Mouse (Mus musculus) CH12.LX (cell line): Measurements from ENCODE around the gene Doc2g. TPM values are rescaled to one million over a fixed set of nuclear protein-coding genes. Genes with fewer than 3 reads are reported as not detected.

Experiments
- DNase-seq: peaks from one replicate; pipeline ENCODE4 v3.0.0-alpha.2; 2013; ENCODE audit errors: extremely low read depth
- H3K27ac ChIP-seq: 2 replicates; pipeline ENCODE4 v1.5.1; 2012; ENCODE audit warnings: low read depth, mild to moderate bottlenecking, control low read depth, moderate library complexity; ENCODE audit not compliant: insufficient read depth
- H3K27me3 ChIP-seq: replicated peaks from 2 replicates; pipeline ENCODE3; 2012; ENCODE audit warnings: inconsistent platforms
- H3K36me3 ChIP-seq, 2 experiments: replicated peaks in 1 of 2; 2 replicates each; pipeline versions ENCODE3 to v1.6.1; 2012; ENCODE audit warnings: inconsistent platforms in 1 of 2, low read length in 1 of 2, mild to moderate bottlenecking in 1 of 2, mixed read lengths in 1 of 2, moderate library complexity in 1 of 2; ENCODE audit not compliant: control insufficient read depth in 1 of 2, insufficient read depth in 1 of 2
- H3K4me1 ChIP-seq, 2 experiments: 2 replicates each; pipeline ENCODE4 v1.6.1; 2012; ENCODE audit warnings: inconsistent platforms in 1 of 2, moderate library complexity in 1 of 2; ENCODE audit not compliant: insufficient read depth in 2 of 2, control insufficient read depth in 1 of 2
- H3K4me2 ChIP-seq: 2 replicates; pipeline ENCODE4 v1.6.1; 2012; ENCODE audit warnings: low read depth, mild to moderate bottlenecking, control low read depth; ENCODE audit not compliant: poor library complexity, insufficient read depth, severe bottlenecking
- H3K4me3 ChIP-seq, 3 experiments: fragments of 150-350 bp in 1 of 3; sonication (generic) in 1 of 3; replicated peaks in 1 of 3; 2 replicates each; pipeline versions ENCODE3 to v1.5.1; 2011 to 2012; ENCODE audit warnings: low read depth in 2 of 3, low read length in 2 of 3, mild to moderate bottlenecking in 2 of 3, moderate library complexity in 2 of 3, control low read depth in 1 of 3, improper control_type of control experiment in 1 of 3, inconsistent platforms in 1 of 3, mixed read lengths in 1 of 3; ENCODE audit not compliant: poor library complexity in 1 of 3
- H3K79me2 ChIP-seq: replicated peaks from 2 replicates; pipeline ENCODE4 v1.6.1; 2012; ENCODE audit warnings: mild to moderate bottlenecking, moderate library complexity; ENCODE audit not compliant: control insufficient read depth, poor library complexity, insufficient read depth, severe bottlenecking; ENCODE audit errors: extremely low read depth
- H3K9ac ChIP-seq: 2 replicates; pipeline ENCODE4 v1.6.1; 2012; ENCODE audit warnings: low read depth, mild to moderate bottlenecking, control low read depth, moderate library complexity; ENCODE audit not compliant: insufficient read depth
- H3K9me3 ChIP-seq: replicated peaks from 2 replicates; pipeline ENCODE3; 2012; ENCODE audit warnings: low read length, inconsistent platforms, mixed read lengths
- BHLHE40 ChIP-seq: IDR thresholded peaks from 2 replicates; pipeline ENCODE4 v1.6.1; 2011; ENCODE audit warnings: mild to moderate bottlenecking, low read depth, low read length, improper control_type of control experiment
- CTCF ChIP-seq, 2 experiments: IDR thresholded peaks in 1 of 2; conservative IDR thresholded peaks in 1 of 2; 2 replicates each; pipeline ENCODE4 v1.5.1; 2011 to 2012; ENCODE audit warnings: low read depth in 2 of 2, low read length in 2 of 2, improper control_type of control experiment in 1 of 2, inconsistent platforms in 1 of 2, mild to moderate bottlenecking in 1 of 2, moderate library complexity in 1 of 2
- ETS1 ChIP-seq: conservative IDR thresholded peaks from 2 replicates; pipeline ENCODE4 v1.6.1; 2012; ENCODE audit warnings: low read depth, mild to moderate bottlenecking, inconsistent platforms, low read length, improper control_type of control experiment, moderate library complexity
- HCFC1 ChIP-seq: IDR thresholded peaks from 2 replicates; pipeline ENCODE4 v1.6.1; 2012; ENCODE audit warnings: low read depth, mild to moderate bottlenecking, inconsistent platforms, low read length, improper control_type of control experiment
- JUN ChIP-seq: IDR thresholded peaks from 2 replicates; pipeline ENCODE4 v1.6.1; 2011; ENCODE audit warnings: low read depth, mild to moderate bottlenecking, low read length, improper control_type of control experiment, moderate library complexity; ENCODE audit not compliant: insufficient read depth
- MYC ChIP-seq: IDR thresholded peaks from 2 replicates; pipeline ENCODE4 v1.6.1; 2011; ENCODE audit warnings: low read depth, mild to moderate bottlenecking, improper control_type of control experiment, low read length
- NELFE ChIP-seq: IDR thresholded peaks from 2 replicates; pipeline ENCODE4 v1.6.1; 2011; ENCODE audit warnings: low read depth, low read length, improper control_type of control experiment
- NRF1 ChIP-seq: IDR thresholded peaks from 2 replicates; pipeline ENCODE4 v1.6.1; 2014; ENCODE audit warnings: low read depth, mild to moderate bottlenecking, inconsistent platforms, low read length, improper control_type of control experiment, moderate library complexity
- POLR2A ChIP-seq: IDR thresholded peaks from 2 replicates; pipeline ENCODE4 v1.6.1; 2011; ENCODE audit warnings: low read depth, mild to moderate bottlenecking, improper control_type of control experiment, low read length
- POLR2AphosphoS2 ChIP-seq: IDR thresholded peaks from 2 replicates; pipeline ENCODE4 v1.6.1; 2011; ENCODE audit warnings: low read depth, low read length, improper control_type of control experiment
- RAD21 ChIP-seq: IDR thresholded peaks from 2 replicates; pipeline ENCODE4 v1.6.1; 2011; ENCODE audit warnings: low read depth, mild to moderate bottlenecking, low read length, improper control_type of control experiment, moderate library complexity
- RCOR1 ChIP-seq: conservative IDR thresholded peaks from 2 replicates; pipeline ENCODE4 v1.6.1; 2012; ENCODE audit warnings: low read depth, mild to moderate bottlenecking, inconsistent platforms, low read length, improper control_type of control experiment
- SMC3 ChIP-seq: IDR thresholded peaks from 2 replicates; pipeline ENCODE4 v1.6.1; 2011; ENCODE audit warnings: low read depth, low read length, improper control_type of control experiment
- TBP ChIP-seq: conservative IDR thresholded peaks from 2 replicates; pipeline ENCODE4 v1.6.1; 2011; ENCODE audit warnings: low read depth, low read length, improper control_type of control experiment
- TCF12 ChIP-seq: IDR thresholded peaks from 2 replicates; pipeline ENCODE4 v1.6.1; 2014; ENCODE audit warnings: low read depth, mild to moderate bottlenecking, inconsistent platforms, low read length, improper control_type of control experiment
- ZC3H11A ChIP-seq: IDR thresholded peaks from 2 replicates; pipeline ENCODE4 v1.6.1; 2012; ENCODE audit warnings: low read depth, mild to moderate bottlenecking, inconsistent platforms, low read length, improper control_type of control experiment
- ZNF384 ChIP-seq: IDR thresholded peaks from 2 replicates; pipeline ENCODE4 v1.6.1; 2012; ENCODE audit warnings: low read depth, low read length, improper control_type of control experiment, inconsistent platforms
- dilution Hi-C: fragments of 300-500 bp; cut with MboI; formaldehyde crosslinking; loops from 2 replicates; pipeline ENCODE4 v1.14.3; 2020; ENCODE audit warnings: low sequenced_read_pairs; ENCODE audit not compliant: extremely low pct_unique_long_range_greater_than_20kb, extremely low pct_ligation_motif_present
- in situ Hi-C: fragments of 300-500 bp; cut with MboI; formaldehyde crosslinking; loops from 3 replicates; pipeline ENCODE4 v1.14.3; 2019; ENCODE audit warnings: low sequenced_read_pairs, low pct_ligation_motif_present, low pct_unique_long_range_greater_than_20kb, mixed read lengths
- polyA plus RNA-seq: library from polyadenylated mRNA; unstranded; fragments of >175 nt; gene quantifications from 2 replicates; pipeline ENCODE4 v1.2.1, GENCODE M21; 2012; ENCODE audit warnings: low read depth; ENCODE audit not compliant: insufficient read length
- total RNA-seq, 2 experiments: library from RNA; depleted of rRNA; stranded (reverse); fragments of 300-350 nt in 1 of 2; fragments of >200 nt in 1 of 2; gene quantifications; 2 replicates each; pipeline ENCODE4 v1.2.3; 2012 to 2014

Gene Doc2g
- total and polyA plus RNA-seq, 3 experiments = 2.1 to 6.4 (median 5.2) TPM

DNA sequence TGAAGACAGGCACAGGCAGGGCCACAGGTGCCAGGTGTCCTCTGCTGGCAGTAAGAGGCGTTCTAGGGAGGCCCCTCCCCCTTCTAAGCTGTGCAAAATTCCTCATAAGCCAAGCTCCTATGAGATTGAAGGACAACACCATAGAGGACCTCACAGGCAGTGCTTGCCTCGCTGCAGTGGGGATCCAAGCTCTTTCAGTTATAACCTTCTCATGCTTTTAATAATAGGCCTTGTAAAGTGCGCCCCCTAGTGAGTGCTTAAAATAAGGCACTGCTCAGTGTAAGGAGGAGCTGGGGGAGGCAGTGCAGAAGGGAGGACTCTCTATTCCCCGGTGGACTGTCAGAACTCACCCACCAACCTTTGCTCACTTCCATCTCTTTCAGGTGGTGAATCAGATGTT lies 22.8 kb upstream of the Doc2g start:
- no peaks in the 10 kb centered on the region for H3K79me2 ChIP-seq
- DNase-seq = peak; percentile 89
- no peaks in the 10 kb centered on the region for H3K36me3 ChIP-seq
- H3K4me3 ChIP-seq = no peak overlapping the region
- no peak overlapping the region for H3K27ac ChIP-seq
- H3K4me2 ChIP-seq = no peak overlapping the region
- peaks cover 6 to 21% of the 10 kb centered on the region in 2 experiments for H3K4me1 ChIP-seq
- in situ Hi-C loops = no loop called here
- H3K27me3 ChIP-seq = peaks cover 31% of the 10 kb centered on the region
- H3K9ac ChIP-seq = no peak overlapping the region
- dilution Hi-C loops = no loop called here
- H3K9me3 ChIP-seq = no peaks in the 10 kb centered on the region
- TF ChIP-seq POLR2A (no peak), ZC3H11A (peak; percentile 79), SMC3 (peak; percentile 95), TBP (no peak), RAD21 (peak; percentile 93), RCOR1 (no peak), BHLHE40 (no peak), CTCF (conservative IDR thresholded peaks at IDR 0.05 in 1 of 2, IDR thresholded peaks at IDR 0.05 in 1 of 2; ENCODE audit: low read depth in 2 of 2, low read length in 2 of 2) (peak; percentile 86 to 96), TCF12 (no peak)

DNA sequence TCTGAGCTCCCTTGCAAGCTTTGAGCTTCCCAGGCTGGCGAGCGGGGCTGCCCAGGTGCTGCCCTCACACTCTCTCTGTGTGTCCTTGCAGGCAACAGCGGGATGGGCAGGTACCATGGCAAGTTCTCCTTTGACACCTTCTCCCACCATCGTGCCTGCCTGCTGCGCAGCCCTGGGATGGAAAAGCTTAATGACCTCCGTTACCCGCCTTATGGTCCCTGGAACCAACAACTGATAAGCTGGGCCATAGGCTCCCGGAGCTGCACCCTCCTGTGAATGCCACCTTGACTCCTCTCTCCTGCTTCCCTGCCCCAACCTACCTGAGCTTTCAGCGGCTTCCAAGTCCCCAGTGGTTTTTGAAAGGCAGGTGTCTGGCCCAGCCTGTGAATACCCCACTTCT lies 22.2 kb upstream of the Doc2g start:
- Histone ChIP-seq H3K36me3 (no peaks in the 10 kb centered on the region), H3K27me3 (peaks cover 31% of the 10 kb centered on the region), H3K4me2 (no peak overlapping the region), H3K9me3 (no peaks in the 10 kb centered on the region), H3K27ac (no peak overlapping the region), H3K79me2 (no peaks in the 10 kb centered on the region), H3K4me1 (peaks cover 2 to 18% of the 10 kb centered on the region in 2 experiments; a peak in 3 of 4 replicates), H3K9ac (no peak overlapping the region), H3K4me3 (no peak overlapping the region)
- TF ChIP-seq MYC (no peak), BHLHE40 (no peak), RCOR1 (no peak), ETS1 (no peak), NELFE (no peak), ZC3H11A (no peak), ZNF384 (no peak), POLR2AphosphoS2 (no peak), NRF1 (no peak), HCFC1 (no peak), TBP (no peak), RAD21 (no peak), JUN (no peak)
- dilution Hi-C loops (no loop called here), in situ Hi-C loops (no loop called here)
- DNase-seq = no peak
